Mouse (Mus musculus) cerebellum, postnatal 36 days (tissue): ENCODE measurements around the gene Gjb2.

Experiments
- DNase-seq, 2 experiments: peaks; one replicate each; pipeline ENCODE4 v3.0.0; 2021 to 2022; ENCODE audit warnings: mixed read lengths in 2 of 2

Gjb2 gene

GRCm38 (mm10) chr14:57066053-57066452 lies 38.4 kb downstream of the Gjb2 start:
- no peak for DNase-seq

GRCm38 (mm10) chr14:57060052-57060451 lies 44.5 kb downstream of the Gjb2 start:
- DNase-seq = peak; percentile 41 to 53

DNA sequence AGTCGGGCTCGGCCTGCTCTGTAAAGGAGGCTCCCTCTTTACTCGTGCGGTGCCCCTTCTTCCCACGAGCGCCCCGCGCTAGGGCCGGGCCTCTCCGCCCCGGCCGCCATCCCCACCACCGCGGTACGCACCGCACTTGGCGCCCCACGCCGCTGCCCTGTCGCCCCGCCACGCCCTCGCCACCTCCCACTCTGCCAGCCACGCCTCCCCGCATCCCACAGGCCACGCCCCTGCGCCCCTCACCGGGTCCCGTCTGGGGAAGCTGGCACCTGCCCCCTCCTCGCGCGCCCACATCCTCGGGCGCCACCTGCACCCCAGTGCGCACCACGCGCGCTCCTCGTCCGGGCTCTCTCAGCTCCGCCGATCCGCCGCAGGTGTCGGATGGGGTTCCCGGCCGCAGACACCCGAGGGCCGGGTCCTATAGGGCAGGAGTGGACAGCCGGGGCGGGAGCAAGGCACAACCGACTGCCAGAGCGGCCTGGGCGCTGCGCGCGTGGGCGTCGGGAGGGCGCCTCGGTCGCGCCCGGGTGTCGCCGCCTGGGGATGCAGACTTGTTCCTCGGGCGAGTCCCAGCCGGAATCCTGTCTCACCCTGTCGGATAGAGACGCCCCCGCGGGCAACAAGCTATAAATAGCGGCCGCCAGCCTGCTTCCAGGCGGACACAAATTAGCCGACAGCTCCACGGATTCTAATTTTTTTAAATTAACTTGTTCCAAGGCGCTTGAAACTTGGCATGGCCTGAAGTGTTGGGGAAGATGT lies 46.8 kb downstream of the Gjb2 start, which contains the start of gene Gja3:
Gja3 (minus strand) TSS at position 538 of the 759 bp plus-strand sequence.
- DNase-seq = no peak

DNA sequence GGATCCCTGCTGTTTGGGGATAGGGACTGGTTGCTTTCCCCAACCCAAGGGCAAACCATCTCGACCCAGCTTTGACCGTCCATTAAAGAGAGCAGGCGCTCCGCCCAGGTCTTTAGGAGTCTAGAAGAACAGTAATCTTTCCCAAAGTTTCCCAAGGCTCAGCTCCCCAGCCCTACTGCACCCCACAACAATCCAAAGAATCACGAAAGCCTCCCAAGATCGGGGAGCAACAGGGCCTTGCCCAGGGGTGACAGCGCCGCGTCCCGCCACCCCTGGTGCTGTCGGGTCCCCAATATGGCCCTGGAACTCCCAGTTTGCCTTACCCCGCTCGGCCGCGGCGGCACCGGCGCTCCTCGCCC lies 47.3 kb downstream of the Gjb2 start:
- DNase-seq = no peak

DNA sequence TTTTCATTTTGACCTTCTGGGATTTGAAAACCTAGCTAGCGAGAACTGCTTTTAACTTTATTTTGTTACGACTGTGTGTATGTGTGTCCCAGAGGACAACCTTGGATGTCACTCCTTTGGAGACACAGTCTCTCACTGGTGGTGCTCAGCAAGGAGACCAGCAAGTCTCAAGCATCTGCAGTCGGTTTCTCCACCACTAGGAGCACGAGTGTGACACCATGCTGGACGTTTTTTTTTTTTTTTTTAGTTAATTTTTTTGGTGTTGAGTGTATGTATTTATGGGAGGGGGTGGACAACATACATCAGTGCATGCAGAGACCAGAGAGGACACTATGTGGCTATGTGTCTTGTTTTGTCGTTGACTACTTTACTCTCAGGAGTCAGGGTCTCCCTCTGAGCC lies 51.8 kb downstream of the Gjb2 start:
- no peak for DNase-seq
